Mouse (Mus musculus) spleen, postnatal 10 days (tissue): Measurements from ENCODE around the gene Spi1.
"Not testable (repeated sequence)": the region's sequence is repeated elsewhere in the genome, so short reads cannot be mapped to it uniquely, and the experiment has no call there.

Experiments used
- DNase-seq, 2 experiments: peaks; one replicate each; pipeline ENCODE4 v3.0.0; 2021 to 2022; ENCODE audit warnings: low spot score in 2 of 2

Spi1 gene

DNA sequence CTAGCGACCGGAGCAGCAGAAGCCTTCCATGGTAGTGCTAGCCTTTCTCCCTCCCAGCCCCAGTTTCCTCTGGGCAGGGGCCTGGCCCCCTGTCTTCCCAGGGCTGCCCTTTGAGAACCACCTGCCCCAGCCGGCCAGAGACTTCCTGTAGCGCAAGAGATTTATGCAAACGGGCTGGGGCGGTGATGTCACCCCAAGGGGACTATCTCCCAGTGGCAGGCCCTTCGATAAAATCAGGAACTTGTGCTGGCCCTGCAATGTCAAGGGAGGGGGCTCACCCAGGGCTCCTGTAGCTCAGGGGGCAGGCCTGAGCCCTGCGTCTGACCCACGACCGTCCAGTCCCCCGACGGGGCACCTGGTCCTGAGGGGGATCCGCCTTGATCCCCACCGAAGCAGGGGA, 14.3 kb downstream of the Spi1 start:
- peak in 1 of 2 experiments; percentile 76 for DNase-seq

- peak in 1 of 2 experiments; percentile 55 for DNase-seq
These were observed 14.8 kb downstream of the Spi1 start for GRCm38 (mm10) chr2:91097015-91097414.

DNA sequence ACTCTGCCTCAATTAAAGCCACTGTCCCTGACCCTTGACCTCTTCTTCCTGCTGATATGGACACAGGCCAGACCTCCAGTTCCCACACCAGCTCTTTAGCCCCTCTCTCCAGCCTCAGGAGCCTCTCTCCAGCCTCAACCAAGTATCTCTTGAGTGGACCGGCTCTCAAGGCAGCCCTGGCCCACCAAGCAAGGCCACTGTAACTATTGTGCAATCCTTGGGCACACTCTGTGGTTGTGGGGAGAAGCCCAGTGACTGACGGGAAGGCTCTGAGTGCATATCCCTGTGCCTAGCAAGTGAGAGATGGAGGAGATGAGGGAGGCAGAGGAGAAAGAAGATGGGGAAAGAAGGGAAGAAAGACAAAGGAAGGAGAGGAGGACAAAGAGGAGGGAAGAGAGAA, 16.0 kb downstream of the Spi1 start:
- no peak for DNase-seq

DNA sequence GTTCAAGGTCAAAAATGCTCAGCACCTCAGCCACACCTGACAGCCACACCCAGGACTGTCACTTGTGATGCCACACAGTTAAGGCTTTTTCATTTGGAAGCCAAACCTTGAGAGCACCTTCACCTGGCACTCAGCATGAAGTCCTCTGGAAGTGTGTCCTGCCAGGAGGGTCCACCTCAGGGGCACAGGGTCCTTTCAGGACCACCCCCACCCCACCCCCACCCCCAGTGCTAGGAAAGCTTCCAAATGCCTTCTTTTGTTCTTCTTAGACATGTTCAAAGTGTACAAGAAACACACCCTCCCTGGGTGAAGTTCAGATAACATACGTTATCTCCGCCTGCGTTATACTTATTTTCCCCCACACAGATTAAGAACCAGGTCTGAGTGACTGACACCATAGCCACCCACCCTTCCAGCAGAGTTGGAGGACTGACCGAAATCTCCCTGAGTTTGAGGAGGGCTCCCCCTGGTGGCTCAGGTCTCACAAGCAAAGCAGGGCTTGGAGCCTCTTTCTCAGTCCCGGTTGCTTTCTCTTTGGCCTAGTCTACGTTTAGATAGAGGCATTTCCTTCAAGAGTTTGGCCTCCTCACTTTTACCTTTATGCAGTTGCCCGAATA, 19.0 kb downstream of the Spi1 start:
- peak; percentile 80 to 95 for DNase-seq

GRCm38 (mm10) chr2:91108156-91108555, 26.0 kb downstream of the Spi1 start:
- no peak for DNase-seq

DNA sequence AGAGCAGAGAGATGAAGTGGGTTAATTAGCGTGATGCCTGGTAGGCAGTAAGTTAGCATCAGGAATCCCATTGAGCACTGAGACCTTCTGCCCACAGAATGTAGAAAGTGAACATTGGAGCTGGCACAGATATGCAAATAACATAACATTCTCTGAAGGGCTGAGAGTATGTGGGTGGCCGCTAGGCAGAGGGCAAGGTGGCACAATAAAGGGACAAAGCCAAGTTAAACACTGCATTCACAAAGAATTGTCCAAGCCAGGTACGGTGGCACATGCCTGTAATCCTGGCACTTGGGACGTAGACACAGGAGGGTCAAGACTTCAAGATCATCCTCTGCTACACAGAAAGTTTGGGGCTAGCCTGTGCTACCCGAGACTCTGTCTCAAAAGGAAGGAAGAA, 27.1 kb downstream of the Spi1 start:
- no peak for DNase-seq

- no peak for DNase-seq
These were observed 27.7 kb downstream of the Spi1 start for GRCm38 (mm10) chr2:91109807-91110385.

DNA sequence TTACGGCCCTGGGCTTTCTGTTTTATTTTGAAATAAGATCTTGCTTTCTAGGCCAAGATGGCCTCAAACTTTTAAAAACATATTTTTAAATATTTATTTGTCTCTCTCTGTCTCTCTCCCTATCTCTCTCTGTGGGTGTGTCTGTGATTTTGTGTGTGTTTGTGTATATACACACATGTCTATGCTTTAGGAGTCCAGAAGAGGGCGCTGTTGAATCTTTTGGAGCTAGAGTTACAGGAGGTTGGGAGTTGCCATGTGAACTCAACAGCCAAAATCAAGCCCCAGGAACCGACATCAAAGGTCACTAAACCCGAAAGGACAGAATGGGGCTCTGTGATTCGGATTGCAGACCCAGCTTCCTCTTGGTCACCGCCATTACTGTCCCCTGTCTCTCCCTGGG, 28.2 kb downstream of the Spi1 start:
- DNase-seq: no peak

GRCm38 (mm10) chr2:91111832-91112231, 29.6 kb downstream of the Spi1 start:
- not testable (repeated sequence) for DNase-seq

DNA sequence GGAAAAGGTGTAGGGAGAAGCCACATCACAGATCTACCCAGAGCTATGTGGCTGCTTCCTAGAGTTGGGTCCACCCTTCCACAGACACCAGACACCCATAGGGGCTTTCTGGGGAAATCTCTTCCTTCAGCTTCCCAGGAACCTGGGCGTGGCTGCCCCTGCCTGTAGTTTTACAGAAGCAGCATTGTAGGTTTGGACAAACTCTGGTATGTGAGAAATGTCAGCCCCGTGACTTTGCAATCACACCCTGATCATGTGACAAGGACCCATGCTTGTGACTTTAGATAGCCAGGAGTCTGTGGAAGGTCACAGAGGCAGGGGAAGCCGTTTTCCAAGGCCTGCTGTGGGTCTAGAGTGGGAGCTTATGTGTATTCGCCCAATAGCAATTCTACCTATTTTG, 30.3 kb downstream of the Spi1 start:
- DNase-seq: no peak

GRCm38 (mm10) chr2:91113334-91113733, 31.1 kb downstream of the Spi1 start:
- no peak for DNase-seq

DNA sequence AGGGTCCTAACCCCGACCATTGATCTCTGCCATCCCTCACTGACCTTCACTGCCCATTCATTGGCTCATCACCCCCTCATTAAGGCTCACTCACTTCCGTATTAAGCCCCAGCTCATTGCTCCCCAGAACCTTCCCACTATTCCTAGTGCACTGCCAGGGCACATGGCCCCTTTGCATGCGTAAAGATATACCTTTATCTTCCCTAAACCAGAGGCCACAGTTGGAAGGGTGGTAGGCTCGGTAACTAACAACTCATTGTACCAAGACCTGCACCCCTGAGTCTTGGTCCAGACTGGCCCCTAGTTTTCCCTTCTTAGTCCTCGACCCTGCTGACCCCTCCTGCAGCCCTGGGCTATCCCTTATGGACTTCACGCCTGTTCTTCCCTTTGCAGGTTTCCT, 31.7 kb downstream of the Spi1 start:
- DNase-seq: no peak

DNA sequence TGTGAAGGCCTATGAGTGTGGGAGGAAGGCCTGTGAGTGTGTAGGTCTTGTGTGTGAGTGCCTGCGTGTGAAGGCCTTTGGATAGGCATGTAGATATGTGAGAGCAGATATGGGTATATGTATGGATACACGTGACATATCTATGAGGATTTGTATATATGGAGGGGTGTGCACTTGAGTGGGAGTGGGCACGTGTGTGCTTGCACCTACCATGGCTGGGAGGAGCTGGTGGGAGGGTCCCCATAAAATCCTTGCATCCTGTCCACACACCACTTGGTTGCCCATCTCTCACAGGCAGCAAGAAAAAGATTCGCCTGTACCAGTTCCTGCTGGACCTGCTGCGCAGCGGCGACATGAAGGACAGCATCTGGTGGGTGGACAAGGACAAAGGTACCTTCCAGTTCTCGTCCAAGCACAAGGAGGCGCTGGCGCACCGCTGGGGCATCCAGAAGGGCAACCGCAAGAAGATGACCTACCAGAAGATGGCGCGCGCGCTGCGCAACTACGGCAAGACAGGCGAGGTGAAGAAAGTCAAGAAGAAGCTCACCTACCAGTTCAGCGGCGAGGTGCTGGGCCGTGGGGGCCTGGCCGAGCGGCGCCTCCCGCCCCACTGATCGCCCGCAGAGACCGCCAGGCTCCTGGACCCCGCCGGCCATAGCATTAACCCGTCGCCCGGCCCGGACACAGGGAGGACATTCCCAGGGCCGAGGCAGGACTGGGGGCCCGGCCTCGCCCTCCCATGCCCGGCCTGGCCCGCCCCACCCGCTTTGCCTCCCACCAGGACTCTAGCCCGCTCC, 32.8 kb downstream of the Spi1 start:
- peak; percentile 41 to 82 for DNase-seq

DNA sequence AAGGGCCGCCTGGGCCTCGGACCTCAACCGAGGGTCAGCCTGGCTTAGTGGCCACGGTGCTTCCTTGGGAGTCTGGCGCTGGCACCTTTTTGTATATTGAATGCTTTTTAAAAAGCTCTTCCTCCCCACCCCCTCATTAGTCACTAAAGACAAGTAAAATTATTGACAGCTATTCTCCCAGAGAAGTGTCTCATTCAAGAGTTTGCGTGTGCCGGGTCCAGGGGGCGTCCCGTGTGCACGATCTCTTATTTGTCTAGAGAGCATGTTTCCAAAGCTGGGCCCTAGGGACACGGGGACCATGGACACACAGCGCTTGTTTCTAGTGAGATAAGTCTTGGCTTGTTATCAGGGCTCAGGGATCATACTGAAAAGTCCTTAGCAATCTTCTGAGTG, 33.4 kb downstream of the Spi1 start:
- no peak for DNase-seq

DNA sequence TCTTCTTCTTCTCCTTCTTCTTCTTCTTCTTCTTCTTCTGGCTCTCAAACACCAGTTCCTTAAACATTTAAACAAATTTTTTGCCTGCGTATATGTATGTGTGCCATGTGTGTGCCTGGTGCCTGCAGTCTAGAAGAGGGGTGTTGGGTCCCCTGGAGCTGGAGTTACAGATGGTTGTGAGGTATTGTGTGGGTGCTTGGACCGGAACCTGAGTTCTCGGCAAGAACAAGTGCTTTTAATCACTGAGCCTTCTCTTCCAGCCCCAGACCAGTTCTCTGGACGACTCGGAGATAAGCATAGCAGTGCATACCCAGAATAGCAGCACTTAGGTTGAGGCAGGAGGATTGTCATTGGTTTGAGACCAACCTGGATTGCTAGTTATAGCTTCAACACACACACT, 34.7 kb downstream of the Spi1 start:
- DNase-seq: no peak

DNA sequence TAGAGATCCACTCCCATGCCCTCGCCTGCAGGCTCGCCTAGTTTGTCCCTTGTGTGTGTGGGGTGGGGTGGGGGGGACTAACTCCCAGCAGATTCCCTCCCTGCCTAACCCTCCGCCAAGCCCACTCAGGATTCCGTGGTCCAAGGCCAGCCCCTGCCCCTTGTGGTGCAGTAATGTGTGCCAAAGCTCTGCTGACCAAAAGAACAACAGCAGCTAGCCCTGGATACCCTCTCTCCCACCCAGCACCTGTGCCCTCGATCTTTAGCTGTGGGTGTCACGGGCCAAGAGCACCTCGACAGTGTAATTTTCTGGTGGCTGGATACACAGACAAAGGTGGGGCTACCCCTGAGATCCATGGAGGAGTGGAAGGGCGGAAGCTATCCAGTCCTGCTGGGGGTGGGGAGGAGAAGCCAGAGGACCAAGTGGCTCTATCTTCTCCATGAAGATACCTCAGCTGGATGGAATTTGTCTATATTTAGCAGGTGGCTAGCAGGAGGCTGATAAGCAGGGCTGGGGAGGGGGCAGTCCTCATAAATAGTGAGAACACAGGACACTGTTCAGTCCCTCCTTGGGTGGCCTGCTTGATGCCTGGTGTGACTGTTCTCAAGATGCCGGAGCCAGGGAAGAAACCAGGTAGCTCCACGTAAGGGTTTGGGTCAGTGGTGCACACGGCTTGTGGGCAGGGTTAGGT, 35.5 kb downstream of the Spi1 start, which contains the start of gene Mybpc3:
Mybpc3 (plus strand) TSS at position 560 of the 691 bp plus-strand sequence.
- no peak for DNase-seq

GRCm38 (mm10) chr2:91118647-91119046, 36.5 kb downstream of the Spi1 start:
- no peak for DNase-seq

- no peak for DNase-seq
These were observed 36.9 kb downstream of the Spi1 start for GRCm38 (mm10) chr2:91119061-91119460.

GRCm38 (mm10) chr2:91119551-91119950, 37.4 kb downstream of the Spi1 start:
- DNase-seq: no peak

GRCm38 (mm10) chr2:91120261-91120671, 38.1 kb downstream of the Spi1 start:
- no peak for DNase-seq

DNA sequence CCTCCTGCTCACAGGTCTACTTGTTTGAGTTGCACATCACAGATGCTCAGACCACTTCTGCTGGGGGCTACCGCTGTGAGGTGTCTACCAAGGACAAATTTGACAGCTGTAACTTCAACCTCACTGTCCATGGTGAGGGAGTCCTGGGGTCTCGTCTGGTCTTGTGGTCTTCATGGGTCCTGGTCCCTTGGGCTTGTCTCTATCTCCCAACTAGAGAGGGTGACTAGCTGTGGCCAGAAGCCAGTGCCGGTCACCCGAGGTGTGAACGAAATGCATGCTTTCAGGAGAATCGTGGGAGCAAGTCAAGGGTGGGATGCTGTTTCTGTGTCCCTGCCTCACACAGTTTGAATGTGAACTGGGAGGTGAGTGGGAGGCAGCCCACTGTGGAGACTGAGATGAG, 38.8 kb downstream of the Spi1 start:
- DNase-seq: no peak

GRCm38 (mm10) chr2:91121497-91121896, 39.3 kb downstream of the Spi1 start:
- DNase-seq: no peak
